Mouse (Mus musculus) small intestine, adult 2 months (tissue): ENCODE results near the gene Srebf1.

Experiments
- CTCF ChIP-seq: fragments of 200-500 bp; IDR thresholded peaks from 2 replicates; pipeline ENCODE4 v1.5.1; 2012; ENCODE audit warnings: low read depth, mild to moderate bottlenecking, control low read depth, inconsistent platforms, low read length, moderate library complexity, mixed read lengths; ENCODE audit not compliant: insufficient replicate concordance, insufficient read length; ENCODE audit errors: extremely low read depth
- POLR2A ChIP-seq: fragments of 200-500 bp; IDR thresholded peaks from 2 replicates; pipeline ENCODE4 v1.6.1; 2012; ENCODE audit warnings: low read depth, mild to moderate bottlenecking, control low read depth, inconsistent platforms, low read length, moderate library complexity

GRCm38 (mm10) chr11:60257696-60258095 is 35.3 kb upstream of the Srebf1 start:
- TF ChIP-seq CTCF (no peak), POLR2A (no peak)
